Mouse (Mus musculus) ES-CJ7 (cell line): Measurements from ENCODE around the gene Litaf.

Experiments used
- DNase-seq: peaks from one replicate; pipeline ENCODE4 v3.0.0; 2011; ENCODE audit warnings: low read depth, low spot score

Litaf gene

DNA sequence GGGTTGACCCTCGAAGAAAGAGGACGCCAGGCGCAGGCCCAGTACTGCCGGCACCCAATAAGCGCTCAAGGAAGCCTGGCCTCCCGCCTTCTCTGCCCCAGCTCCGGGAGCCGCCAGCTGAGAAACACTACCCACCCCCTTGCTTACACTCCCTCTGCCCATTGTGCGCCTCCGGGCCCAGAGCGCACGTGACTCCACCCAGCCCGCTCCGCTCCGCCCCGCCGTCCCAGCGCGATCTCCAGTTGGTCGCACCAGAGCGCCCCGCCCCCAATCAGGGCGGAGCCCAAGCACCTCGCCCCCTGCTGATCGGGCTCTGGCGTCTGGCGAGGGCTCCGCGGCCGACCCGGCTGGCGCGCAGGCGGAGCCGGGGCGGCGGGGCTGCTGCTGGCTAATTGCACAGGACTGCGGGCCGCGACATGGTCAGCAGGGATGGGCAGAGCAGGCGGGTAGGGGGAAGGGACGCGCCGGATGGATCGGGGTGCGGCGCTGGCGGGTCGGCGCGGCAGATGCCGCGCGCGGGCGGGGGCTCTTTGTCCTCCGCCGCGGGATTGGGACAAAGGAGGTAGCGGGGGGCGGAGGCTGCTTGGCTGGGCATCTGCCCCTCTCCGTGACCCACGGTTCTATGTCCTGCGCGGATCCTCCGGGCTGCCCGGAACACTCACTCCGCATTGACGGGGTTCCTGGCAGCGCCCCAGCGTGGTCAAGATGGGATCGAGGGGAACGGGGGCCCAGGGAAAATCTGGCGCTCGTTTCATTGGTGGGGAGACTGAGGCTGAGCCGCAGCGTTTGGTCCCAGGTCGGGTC lies at the start of gene Litaf:
Gene Litaf (minus strand): TSS at position 129 of the 804 bp plus-strand sequence.
- DNase-seq: peak; percentile 96

DNA sequence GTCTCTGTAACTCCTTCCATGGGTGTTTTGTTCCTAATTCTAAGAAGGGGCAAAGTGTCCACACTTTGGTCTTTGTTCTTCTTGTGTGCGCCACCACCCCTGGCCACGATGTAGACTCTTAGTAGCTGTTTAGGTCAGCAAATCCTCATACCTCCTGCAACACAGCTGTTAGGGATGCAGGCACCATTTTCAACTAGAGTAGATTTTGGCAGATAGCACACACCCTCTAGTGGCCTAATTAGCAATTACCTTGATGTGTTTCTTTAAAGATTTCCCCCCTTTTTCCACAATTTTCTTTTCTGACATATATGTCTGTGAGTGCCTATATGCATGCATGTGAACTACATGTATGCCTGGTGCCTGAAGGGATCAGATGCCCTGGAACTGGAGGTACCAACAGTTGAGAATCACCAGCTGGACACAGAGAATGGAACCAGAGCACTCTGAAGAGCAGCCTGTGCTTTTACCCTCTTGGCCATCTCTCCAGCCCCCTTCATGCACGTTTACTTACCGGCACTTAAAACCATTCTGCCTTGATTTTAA lies 43.3 kb upstream of the Litaf start:
- DNase-seq: peak; percentile 25

DNA sequence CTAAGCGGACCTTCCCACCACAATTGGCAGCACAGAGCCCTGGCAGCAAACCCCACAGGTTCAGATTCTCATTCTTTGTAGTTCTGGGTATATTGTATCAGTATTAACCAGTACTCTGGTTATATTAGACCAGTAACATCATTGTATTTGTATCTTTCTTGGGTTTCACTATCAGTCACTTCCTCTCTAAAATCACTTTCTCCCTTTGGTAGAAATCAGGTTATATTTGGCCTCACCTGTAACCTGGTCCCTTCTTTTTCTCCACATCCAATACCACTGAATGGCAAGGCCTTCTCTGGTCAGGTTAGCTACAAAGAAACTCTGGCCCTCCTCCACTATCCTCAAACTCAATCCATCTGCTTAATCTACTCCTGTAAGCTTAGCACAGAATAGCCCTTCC lies 38.9 kb upstream of the Litaf start:
- no peak for DNase-seq

DNA sequence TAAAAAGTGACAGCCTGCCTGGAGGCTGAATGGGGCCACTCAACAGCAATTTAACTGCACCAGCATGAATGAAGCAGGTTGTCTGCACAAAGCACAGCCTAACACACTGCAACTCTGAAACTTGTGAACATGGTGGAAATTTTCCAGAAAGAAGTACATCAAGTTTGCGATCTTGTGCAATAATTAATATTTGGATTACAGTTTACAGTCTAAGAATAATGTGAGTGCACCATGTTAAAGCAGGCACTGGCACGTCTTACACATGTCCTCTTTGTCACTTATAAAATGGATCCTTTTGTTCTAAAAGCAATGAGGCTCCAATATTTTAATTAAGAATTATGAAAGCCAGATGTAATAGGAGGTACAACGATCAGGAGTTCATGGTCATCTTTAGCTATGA lies 31.3 kb upstream of the Litaf start:
- DNase-seq: no peak

DNA sequence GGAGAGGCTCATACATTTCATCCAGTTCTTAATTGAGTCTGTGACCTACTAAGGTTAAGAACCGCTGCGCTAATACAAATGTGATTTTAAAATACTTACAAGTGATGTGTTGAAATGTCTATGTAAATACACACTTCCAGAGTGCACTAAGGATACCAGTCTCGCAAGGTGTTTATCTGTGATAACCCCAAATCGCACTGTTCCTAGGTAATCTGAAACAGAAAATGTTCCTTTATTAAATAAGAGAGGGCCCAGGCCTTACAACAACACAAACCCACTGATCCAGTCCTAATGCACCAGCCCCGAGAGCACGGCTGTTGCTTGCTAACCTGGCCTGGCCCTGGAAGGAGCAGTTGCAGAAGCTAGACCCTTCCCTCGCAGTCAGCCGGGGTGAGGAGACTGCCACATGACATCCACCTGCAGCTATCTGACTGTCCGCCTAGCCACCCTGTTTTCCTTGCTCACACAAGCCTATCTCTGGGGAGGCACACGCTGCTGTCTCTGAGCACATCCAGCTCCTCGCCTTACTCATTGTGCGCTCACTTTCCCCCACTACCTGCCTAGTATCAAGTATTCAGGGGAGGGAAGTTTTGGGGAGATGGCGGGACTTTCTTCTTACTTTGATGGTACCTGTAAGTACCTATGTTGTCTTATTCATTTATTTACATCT lies 27.9 kb upstream of the Litaf start:
- DNase-seq: no peak

DNA sequence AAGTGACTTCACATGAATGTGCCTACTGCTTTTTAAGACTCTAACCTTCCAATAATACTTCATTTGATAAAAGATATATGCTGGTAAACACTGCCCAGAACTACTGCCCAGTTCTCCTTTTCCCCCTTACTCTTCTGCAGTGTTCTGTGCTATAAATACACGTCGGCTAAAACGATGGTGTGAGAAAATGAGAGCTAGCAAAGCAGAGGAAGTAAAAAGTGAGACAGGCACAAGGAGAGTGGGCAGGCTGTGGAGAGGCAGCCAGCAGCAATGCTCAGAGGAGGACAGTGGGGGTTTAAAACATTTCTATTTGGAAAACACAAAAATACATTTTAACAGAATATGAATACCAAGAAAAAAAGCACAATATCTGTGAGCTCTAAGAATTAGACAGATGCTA lies 26.6 kb upstream of the Litaf start:
- DNase-seq: no peak

DNA sequence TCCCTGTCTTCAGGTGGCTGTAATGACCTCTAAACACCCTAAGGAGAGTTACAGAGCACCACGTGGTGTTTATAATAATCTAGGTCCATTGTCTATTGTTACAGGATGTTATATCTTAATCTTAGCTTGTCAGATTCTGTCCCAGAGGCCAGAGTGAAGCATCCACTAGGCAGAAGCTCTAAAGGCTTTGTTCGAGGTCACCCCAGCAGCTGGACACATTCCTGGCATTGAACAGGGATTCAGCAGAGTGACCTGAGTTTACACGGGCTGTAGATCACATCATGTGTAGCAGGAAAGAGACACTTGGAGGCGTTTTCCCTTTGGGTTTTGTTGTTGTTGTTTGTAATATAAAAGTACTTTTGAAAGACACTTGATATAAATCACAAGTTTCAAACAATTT lies 26.1 kb upstream of the Litaf start:
- DNase-seq: no peak

DNA sequence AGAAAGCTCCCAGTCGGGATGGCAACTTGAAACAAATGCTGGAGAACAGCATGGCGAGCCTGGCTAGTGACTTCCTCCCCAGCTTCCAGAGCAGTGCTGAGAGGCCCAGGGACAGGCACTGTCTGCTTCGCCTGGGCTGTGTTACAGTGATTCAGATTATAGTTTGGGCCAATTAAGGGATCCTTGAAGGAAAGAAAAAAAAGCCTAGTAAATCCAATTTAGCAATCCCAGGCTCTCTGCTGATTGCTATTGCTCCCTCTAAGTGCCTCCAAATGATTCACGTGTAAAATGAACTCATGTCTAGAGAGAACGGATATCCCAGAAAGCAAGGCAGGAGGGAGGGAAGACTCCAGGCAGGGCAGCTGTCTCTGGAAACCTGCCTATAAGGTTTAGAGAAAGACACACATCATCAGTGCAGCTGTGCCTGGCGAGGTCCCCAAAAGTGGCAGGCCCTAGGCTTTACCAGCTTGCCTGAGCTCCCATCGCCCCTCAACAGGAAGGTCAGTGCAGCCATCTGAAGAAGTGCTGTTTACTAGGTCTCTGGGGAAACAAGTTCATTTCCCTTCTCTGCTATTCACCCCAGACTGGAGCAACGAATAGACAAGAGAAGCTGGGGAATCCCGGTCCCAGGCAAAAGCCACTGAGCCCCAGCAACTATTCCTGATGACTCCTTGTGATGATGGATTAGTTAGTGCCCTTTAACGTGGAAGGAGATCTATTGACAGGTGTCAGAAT lies 25.0 kb upstream of the Litaf start:
- DNase-seq: no peak

DNA sequence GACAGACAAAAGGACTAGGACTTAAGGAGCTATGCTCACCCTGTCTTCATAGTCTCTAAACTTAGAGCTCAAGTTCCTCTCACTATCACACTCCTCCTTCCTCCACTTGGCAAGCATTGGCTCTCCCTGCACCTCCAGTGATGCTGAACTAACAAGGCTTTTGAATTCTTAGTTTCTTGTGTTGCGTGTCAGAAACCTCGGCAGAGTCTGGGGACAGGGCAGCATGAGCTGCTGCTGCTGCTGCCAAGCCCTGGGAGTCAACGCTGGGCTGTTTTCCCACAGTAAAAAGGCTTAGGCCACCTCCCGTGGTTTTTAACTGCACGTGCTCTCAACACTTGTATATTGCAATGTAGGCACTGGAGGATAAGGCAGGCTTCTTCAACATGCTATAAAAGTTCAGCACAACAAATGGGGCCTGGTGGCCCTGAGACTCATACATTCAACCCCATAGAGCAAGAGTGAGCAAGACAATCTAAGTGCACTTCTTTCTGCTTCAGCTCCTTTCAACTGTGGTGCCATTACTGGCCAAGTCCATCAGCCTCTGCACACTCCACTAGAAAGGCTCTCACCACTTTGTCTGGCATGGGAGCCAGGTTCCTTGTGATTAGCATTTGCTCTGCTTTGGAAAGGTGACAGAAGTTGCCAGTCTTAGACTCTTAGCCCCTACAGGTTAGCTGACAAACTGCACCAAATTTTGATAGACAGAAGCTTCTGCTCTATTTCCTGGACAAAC lies 21.1 kb upstream of the Litaf start:
- no peak for DNase-seq

DNA sequence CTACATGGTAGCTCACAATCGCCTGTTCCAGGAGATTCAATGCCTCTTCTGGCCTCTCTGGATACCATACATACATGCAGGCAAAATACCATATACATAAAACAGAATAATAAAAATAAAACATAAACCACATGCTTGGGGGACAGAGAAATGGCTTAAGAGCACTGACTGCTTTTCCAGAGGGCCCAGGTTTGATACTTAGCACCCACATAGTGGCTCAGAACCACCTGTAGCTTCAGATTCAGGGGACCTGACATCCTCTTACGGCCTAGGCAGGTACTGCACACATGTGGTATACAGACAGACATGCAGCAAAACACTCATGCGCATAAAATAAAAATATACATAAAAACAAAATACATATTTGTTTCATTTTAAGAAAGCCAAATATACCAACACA lies 20.3 kb upstream of the Litaf start:
- no peak for DNase-seq

DNA sequence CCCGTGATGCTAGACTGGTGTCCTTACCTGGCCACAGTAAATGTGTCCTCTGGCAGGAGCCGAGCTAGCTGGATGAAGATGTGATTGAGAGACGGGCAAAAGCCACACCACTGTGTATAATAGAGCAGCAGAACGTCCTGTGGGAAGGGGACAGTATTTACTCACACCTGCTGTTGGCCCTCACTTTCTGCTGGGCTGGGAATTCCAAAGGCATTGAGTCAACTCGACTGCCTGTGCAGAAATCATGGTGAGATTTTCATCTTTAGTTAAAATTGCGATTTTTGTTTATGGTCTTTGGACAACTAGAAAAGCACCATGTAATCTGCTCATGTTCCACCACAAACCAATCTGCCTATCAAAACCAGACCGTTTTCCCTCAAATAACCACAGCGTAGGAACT lies 18.2 kb upstream of the Litaf start:
- no peak for DNase-seq

DNA sequence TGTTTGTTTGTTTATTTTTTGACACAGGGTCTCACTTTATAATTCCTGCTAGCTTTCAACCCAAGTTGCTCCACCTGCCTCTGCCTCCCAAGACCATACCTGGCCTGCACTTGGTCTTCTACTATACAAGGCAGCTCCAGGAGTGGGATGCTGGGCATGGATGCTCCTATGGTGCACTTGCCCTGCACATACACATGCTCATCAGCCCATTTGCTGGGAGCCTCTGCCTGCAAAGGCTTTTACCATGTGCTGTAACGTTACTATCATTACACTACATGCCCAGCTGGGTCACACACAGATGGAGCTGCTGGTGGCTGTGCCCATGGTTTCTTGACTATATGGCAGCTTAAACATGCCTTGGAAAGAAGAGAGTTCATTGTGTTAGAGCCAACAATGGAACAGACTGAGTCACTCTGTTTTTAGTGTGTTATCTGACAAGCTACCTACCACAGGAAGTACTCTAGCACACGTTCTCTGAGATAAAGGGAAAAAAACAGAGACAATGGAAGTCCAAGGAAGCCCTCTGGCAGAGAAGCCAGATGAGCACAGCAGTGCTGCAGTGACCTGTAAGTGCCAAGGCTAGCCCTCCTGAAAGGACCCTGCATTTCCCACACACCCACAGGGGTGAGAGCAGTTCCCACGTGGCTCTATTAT lies 12.4 kb upstream of the Litaf start:
- no peak for DNase-seq

DNA sequence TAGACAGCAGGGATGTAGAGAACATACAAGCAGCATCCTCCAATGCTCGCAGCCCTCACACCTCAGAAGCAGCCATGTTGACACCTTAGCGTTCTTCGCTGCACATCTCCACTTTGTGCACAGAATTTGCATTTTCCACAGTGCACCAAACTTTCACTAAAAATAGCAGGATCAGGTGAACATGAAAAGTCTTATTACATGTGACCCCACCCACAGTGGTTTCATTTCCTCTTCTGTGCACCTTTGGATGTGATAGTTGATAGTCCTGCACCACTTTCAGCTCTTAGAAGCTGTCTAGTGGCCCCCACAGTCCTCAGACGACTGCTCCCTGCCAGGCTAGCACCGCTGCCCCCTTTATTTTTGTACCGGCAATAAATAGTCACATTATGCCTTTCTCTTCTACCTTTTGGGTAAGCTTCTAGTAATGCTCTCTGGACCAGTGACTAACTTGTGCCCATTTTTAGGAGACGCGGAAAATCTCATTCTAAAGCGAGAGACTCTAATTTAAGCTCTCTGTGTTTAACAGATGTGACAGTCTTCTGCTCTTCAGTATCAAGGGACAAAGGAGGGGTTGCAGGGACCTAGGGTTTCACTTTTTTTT lies 11.7 kb upstream of the Litaf start:
- DNase-seq: no peak

DNA sequence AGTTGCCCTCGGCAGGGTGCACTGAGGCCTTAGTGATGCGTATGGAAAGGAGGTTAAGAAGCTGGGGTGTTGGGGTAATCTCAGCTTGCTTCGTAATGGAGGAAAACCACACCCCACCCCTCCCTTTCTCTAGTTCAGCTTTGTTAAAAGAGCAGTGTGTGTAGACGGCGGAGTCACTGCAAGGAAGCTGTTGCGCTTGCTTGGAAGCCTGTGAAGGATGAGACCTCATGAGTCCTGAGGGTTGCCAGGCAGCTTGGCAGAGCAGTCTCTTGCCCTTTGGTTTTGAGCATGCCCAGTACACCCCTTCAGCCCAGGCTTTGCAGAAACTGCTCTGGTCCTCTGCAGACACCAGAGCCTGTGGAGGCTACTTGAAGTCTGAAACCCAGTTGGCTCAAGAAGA lies 7.1 kb upstream of the Litaf start:
- peak; percentile 11 for DNase-seq

DNA sequence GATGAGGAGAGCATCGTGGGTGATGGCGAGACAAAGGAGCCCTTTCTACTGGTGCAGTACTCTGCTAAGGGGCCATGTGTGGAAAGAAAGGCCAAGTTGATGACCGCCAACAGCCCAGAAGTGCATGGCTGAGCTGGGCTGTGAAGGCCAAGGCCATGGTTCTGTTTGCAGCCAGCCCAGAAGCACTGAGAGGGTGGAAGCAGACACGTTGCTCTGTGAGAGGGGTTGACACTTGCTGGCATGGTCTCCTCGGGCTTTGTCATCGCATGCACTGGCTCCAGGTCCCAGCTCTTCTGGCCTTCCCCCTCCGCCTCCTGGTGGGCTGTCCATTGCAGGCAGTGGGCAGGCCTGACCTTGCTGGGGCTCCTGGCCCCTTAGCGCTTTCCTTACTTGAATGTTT lies 6.5 kb upstream of the Litaf start:
- DNase-seq: no peak

DNA sequence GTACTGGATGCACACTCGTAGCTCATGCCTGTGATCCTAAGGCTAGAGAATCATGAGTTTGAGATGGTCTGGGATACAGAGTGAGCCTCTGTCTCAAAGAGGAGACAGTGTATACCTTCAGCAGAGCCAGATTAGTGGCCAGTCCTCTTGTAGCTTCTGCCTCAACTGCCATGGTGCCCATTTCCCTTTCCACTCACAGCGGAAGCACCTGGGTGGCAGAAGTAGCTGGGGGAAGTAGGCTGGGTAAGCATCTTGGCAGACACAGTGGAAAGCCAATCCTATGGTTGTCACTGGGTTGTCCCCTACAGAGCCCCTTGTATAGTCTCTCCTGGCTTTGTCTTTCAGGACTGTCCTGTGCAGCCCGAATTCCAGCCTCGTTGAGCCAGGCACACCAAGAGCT lies 5.9 kb upstream of the Litaf start:
- DNase-seq: no peak

DNA sequence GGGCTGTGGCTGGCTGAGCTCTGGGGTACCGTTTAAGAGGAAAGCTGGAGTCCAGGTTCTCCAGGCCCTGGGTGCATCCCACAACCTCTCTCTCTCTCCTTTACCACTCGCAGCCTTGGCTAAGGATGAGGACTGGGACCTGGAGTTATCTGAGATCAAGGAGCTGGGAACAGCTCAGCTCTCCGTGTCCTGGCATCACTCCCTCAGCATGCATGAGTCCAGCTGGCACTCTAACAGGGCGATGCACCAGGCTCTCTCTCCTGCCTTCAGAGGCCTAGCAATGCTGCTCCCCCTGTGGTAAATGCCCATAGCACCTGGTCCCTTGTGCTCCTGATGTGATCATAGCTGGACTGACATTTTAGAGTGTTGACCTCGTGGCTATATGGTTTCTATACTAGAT lies 5.2 kb upstream of the Litaf start:
- no peak for DNase-seq

DNA sequence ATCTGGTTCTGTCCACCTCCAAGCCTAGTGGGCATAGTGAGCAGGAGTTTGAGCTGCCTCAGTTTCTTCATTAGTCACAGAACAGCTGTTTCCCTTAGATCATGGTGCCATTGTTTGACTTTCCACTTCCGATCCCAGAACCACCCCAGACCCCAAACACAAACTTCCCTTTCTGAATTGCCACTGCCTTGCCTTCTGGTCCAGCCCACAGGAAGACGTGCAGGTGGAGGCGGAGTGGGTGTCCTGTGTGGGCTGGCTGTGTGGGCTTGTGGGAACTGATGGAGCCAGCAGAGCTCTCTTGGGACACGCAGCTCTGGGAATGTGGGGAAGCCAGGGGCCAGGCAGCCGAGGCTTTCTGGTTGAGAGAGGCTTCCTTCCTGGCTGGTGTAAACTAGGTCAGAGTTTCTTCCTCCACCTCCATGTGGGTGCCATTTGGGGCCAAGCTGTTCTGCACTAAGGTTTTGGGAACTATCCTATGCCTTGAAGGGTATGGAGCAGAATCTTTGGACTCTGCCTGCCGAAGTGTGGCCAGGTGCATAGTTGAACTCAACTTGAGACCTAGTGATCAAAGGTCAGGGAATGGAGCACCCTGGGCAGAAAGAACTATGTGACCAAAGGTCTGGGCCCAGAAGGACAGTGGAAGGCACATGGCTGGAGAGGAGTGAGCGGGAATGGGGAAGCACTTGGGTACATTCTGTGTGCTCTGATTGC lies 3.9 kb upstream of the Litaf start:
- DNase-seq: no peak

DNA sequence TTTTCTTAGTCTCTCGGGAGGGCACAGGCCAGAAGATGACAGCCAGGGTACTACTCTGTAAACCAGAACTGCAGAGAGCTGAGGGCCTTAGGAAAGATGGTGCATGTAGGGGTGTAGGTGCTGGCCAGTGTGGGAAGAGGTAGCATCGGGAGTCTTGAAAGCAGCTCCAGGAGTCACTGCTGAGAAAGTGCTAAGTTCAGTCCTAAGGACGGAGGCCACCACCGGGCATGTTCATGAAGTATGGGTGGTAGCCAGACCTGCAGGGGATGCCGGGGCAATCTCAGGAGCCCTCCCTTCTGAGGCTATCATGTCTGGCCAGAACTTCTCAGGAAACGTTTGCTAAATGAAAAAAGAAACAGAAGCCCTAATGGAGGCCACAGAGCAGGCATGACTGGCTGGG lies 3.3 kb upstream of the Litaf start:
- DNase-seq: no peak

DNA sequence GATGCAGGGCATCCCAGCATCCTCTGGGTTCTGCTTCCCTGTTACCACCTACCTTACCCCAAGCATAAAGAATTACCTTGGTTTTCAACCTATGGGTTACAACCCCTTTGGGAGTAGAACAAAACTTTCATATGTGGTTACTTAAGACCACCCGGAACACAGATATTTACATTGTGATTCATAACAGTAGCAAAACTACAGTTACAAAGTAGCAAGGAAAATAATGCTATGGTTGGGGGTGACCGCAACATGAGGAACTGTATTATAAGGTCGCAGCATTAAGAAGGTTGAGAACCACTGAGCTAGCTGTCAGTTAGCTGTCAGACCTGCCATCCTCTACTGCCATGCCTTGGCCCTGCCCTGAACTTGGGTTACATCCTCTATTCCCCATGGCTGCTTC lies 2.7 kb upstream of the Litaf start:
- no peak for DNase-seq
